Mouse (Mus musculus) neural tube, embryonic 10.5 days (tissue): ENCODE measurements around the gene Bud31.
A peak's percentile ranks its signal among the peaks of the same experiment; 100 is the strongest.
"Not testable (repeated sequence)": the region's sequence is repeated elsewhere in the genome, so short reads cannot be mapped to it uniquely, and the experiment has no call there.

Experiments
- DNase-seq: peaks from one replicate; pipeline ENCODE4 v3.0.0-alpha.2; 2017; ENCODE audit warnings: low spot score; ENCODE audit errors: extremely low spot score

Gene Bud31

DNA sequence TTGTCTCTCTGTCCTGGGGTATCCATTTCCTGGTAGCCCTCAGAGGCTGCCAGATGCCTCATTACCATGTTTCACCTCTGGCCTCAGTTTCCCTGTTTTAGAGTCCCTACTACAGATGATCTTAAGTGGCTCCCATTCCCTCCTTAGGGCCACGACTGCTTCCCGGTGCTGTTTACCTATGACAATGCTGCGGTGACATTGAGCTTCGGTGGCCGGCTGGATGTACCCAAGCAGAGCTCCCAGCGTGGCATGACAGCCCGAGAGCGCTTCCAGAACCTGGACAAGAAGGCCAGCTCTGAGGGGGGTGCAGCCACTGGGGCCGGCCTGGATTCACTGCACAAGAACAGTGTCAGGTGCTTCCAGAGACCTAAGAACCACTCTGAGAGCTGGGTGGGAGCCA, 13.6 kb upstream of the Bud31 start:
- no peak for DNase-seq

DNA sequence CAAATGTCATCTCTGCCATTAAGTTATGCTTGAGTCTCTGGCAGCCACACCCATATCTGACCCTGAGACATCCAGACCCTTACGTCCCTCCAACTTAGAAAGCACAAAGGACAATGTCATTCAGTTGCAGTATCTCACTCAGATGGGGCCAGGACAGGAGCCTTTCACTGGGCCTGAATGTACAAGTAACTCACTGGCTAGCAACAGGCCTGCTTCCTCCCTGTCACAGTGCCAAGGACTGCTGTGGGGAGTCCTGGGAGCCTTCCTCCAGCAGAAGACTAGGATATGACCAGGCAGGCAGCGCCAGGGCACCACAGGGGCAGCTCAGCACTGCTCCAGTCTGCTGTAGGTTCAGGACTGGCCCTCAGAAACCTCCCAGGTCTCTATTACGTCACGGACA, 11.0 kb upstream of the Bud31 start:
- DNase-seq: no peak

DNA sequence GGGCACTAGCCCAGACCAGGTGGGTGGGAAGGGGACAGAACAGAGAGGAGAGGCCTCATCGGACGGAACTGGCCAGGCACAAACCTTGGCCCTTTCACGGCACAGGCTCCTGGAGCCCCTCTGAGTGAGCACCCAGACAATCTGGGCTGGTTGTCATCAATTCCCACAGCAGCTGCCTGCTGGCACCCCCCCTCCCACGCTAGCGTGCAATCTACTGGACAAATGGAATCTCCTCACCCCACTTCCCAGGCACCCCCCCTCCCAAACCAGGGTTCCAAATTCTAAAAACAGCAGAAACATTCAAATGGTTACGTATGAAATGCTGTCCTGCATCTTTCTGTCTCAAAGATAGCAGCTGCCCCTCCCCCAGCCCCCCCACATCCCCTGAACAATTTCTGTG, 10.4 kb upstream of the Bud31 start:
- DNase-seq: not testable (repeated sequence)

DNA sequence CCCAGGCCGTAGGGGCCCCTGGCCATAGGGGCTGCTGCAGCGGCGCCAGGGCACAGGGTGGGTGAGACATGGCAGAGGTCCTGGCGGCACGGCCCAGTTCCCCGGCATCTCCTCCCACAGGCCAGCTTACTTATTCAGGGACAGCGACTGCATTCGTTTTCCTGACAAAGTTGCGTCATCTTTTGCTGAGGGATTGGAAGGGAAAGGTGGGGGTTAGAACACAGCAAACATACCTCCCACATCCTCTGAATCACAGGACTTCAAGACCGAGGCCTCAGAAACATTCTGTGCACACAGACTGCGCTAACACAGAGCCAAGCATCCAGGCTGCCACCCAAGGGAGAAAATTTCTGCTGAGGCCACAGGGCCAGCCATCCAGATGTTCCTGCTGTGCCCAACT, 10.0 kb upstream of the Bud31 start:
- no peak for DNase-seq

DNA sequence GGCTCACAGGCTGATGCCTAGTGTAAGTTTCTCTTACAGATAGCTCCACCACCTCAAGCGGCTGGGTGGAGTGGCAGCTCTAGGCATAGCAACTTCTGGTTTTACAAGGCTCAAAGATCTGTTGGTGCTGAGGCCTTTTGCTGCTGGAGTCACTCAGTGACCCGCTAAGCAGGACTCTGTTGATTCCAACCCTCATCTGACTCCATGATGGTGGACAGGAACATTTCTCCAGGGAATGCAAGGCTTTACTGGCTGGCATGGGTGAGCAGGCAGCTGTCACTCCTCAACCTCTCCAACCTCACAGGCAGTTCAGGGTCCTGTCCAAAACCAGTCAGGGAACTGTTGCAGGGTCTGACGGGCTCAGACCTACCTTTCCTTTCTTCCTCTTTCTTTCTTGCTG, 9.2 kb upstream of the Bud31 start:
- DNase-seq: no peak

DNA sequence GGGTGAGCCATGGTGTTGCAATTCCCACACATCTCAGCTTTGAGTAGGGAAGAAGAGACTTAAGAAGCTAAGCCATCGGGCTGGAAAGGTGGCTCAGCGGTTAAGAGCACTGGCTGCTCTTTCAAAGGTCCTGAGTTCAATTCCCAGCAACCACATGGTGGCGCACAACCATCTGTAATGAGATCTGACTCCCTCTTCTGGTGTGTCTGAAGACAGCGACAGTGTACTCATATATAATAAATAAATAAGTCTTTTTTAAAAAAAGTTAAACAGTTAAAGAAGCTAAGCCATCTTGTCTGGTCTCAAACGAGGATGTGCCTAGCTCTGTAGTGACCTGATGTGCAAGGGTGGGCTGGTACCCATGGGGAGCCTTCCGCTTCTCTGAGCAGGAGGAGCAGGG, 6.9 kb upstream of the Bud31 start:
- not testable (repeated sequence) for DNase-seq

DNA sequence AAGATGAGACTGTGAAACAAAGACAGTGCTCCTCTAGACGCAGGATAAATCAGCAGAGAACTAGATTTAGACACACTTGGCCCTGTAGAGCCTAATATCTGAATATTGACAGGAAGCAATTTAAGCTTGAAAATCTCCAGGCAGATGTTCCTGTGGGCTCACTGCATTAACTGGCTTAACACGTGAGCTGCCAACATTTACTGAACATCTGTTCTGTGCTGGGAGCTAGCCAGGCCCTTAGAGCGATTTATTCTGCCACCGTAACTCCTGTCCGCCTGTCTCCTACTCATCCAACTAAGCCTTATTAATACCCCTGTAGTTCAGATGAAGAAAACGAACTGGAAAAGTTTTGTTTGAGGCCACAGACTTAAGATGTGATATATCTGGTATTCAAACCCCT, 1.3 kb upstream of the Bud31 start:
- DNase-seq: no peak

DNA sequence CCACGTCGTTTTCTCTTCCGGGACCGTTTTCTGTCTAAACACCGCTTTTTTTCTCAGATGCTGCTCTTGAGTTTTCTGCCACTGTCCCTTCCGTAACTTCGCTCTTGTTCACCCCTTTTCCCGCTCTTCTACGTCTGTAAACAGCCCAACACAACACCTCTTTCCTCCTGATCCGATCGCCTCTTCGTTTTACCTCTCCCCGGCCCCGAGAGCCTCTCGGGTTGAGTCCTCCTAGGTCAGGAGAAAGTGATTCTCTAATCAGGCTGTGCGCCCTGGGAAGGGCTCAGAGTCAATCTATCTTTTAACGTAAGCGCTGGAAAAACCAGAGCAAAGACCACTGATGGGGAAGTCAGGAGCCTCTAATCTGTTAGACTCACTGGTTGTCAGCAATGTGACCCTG, 449 bp downstream of the Bud31 start:
- DNase-seq: peak; percentile 26

DNA sequence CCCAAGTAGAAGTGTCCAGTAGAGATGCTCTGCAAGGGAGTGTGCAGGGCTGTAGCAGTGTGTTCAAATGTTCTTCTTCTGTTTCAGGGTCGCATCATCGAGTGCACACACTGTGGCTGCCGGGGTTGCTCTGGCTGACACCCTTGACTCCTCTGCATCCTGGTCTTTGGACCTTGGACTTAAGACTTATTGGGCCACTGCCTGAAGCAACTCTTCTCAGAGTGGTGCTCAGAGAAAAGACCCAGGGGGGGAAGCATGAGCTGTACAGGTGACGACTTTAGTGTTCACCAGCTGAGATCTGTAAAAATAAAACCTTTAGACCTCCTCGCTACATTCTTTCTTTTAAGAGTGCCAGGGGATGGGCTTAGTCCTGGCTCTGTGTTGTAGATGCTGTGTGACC, 7.6 kb downstream of the Bud31 start:
- no peak for DNase-seq

DNA sequence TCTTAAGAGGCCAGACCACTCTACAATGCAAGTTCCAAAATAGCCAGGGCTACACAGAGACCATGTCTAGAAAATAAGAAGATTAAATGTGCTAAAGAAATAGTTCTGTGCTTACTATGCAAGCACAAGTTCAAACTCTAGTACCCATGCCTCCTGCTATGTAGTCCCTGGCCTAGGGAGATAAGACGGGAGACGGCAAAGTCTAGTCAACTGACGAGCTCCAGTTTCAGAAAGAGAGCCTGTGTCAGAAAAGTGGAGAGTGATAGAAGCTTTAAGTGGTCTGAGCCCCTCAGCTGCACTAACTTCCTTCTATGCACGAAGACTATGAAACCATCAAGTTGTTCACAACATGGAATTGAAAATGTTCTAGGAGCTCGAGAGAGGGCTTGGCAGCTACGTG, 9.1 kb downstream of the Bud31 start:
- no peak for DNase-seq

DNA sequence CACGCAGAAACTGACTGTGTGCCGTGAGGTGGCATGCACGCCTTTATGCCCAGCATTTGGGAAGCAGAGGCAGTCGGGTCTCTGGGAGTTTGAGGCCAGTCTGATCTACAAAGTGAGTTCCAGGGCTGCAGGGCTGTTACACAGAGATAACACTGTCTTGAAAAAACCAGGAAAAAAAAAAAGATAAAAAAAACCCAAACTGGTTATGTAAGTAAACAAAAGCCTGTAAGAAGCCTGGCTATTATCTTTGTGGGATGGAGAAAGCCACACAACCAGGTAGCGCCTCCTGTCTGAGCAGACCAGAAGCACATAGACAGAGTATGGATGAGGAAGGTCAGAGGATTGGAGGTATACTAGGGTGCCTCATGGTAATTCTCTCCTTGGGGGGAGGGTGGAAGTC, 12.5 kb downstream of the Bud31 start:
- no peak for DNase-seq

DNA sequence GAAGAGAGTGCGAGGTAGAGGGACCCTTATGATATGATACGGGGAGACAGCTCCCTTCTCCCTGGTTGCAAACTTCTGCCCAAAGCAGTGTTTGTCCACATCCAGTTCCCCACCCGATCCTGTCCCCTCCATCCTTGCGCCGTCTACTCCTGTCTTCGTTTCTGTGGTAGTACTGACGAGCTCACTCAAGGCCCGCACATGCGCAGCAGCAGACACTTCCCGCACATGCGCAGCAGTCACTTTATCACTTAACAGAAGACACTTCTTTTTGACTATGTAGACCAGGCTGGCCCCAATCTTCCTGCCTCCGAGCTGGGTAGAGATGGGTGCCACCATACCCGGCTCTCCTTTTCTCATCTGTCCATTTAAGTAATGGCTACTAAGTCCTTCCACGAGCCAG, 21.2 kb downstream of the Bud31 start:
- DNase-seq: no peak

DNA sequence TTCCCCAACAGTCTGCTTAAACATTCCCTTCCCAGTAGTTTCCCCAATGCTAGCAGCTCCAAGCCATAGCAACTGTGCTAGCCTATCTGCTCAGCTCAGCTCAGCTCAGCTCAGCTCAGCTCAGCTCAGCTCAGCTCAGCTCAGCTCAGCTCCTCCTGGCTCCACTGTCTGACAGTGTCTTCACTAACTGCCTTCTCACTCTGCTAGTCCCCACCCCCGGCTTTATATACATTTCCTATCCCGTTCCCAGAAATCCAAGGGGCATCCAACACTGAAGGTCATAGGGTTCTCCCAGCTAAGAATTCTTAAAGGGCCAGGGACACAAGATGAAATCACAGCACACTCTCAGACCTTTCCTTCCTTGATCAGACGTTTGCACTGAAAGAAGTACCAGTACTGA, 24.5 kb downstream of the Bud31 start:
- no peak for DNase-seq

DNA sequence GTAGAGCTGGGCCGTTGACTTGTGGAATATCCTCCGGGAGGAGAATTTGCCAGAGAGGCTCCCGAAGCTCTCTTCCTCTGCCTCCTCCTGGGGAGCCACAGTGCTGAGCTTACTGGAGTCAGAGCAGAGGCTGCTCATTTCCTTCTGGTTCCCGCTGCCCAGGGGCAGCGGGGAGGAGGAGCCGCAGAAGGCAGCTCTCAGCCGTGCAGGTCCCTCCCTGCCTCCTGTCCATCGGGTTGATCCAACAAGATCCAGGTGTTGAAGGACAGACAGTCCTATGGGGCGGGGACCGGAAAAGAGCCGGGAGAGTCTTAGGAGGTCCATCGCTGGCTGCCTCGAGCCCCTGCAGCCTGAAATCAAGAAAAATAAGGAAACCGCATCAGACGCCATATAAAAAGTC, 25.0 kb downstream of the Bud31 start:
- DNase-seq: no peak

DNA sequence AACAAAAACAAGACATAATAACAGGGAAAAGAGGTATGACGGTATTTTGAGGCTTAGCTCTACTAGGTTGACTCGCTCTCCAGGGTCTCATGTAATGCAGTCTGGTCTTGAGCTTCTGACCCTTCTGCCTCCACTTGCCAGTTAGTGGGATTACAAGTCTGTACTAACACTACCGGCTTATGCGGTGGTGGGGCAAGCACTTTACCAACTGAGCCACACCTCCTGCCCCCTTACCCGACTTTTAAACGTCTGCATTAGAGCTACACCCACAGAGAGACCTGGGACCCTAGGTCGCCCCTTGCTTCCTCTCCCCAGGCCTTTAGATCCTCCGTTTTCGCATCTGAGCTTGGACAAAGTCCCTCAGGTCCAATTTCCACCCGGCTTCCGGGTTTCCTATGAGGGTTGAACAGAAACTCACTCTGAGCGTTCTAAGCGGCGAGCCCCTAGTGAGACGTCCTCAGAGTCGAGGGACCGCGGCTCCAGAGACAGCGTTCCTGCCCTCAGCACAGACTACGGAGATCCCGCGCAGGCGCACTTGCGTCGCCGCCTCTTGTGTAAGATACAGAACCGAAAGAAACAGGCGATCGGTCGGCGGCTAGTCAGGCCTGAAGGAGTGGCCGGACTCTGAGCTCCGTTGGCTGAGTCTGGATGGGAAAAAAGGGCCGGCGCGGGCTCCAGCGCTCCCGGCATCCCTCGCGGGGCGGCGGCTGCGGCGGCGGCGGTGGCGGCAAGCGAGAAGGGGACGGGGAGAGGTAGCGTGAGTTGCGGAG, 26.6 kb downstream of the Bud31 start, which contains the start of the genes Ptcd1 and Cpsf4:
Gene Ptcd1 (minus strand): TSS at position 573 of the 770 bp plus-strand sequence.
Gene Cpsf4 (plus strand): TSS at position 678 of the 770 bp plus-strand sequence.
- DNase-seq: peak; percentile 100

DNA sequence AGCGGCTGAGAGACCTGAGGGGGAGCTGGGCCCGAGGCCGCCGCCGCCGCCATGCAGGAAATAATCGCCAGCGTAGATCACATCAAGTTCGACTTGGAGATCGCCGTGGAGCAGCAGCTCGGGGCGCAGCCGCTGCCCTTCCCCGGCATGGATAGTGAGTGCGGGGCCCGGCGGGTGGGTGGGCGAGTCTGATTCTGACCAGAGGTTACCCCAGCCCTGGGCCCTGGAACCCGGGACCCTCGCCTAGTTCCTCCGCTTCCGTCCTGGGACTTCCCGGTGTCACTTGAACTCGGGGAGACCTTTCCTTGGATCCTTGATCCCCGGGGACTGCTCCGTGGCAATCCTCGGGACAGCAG, 27.1 kb downstream of the Bud31 start:
- DNase-seq: no peak

DNA sequence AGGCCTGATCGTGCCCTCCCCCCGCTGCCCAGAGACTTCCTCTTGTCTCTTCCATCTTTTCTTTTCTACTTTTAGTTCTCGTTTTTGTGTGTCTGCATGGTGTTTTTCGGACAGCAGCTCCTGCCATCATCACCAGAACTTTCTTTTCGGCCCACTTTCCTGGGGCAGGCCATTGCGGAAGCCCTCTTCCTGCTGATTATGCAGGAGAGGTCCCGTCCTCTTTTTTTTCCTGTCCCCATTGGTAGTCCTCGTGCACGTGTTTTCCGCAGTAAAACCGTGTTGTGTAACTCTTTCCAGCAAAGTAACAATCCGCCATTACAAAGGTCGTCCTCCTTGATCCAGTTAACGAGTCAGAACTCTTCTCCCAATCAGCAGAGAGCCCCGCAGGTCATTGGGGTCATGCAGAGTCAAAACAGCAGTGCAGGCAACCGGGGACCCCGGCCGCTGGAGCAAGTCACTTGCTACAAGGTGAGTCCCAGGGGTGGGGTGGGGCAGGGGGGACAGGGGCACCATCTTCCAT, 38.4 kb downstream of the Bud31 start:
- DNase-seq: no peak

DNA sequence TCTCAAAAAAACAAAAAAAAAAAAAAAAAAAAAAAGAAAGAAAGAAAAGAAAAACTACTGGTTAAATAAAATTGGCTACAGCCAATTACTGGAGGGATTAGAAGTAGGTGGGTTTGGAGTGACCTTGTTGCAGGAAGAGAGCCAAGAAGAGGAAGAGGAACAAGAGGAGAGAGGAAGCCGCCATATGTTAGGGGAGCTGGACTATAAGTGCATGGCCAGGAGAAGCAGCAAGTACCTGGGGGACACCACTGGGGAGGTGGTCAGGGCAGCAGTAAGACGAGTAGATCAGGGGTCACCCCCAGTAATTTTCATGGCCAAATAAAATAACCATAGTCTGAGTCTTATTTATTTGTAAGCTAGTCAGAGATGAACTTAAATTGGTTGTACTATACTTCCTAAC, 45.1 kb downstream of the Bud31 start:
- no peak for DNase-seq

DNA sequence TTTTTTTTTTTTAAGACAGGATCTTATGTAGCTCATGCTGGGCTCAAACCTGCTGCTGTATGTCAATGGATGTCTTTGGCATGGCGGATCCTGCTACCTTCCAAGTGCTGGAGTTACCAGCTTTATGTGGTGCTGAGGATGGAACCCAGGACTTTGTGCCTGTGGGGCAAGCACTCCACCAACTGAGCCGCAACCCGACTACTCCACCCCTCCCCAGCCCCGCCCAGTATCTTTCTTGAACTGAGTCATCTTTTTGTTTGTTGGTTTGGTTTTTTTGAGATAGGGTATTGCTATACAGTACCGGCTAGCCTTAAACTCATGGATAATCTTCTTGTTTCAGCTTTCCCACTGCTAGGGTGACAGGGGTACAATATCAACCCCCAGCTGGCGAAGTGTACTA, 49.3 kb downstream of the Bud31 start:
- DNase-seq: no peak

DNA sequence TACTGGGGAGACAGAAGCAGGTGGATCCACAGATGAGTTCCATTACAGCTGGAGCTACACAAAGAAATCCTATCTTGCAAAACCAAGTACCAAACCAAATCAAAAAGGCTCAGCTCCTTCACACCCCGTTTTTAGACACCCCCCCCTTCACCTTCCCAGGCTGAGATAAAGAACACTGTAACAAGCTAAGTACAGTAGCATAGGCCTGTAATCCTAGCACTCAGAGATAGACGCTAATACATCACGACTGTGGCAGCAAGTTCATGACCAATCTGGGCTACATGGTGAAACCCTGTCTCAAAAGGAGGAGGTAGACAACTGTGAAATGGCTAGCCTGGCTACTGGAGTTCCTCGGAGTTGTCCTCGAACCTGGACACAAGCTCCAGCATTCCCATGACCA, 50.2 kb downstream of the Bud31 start:
- no peak for DNase-seq

DNA sequence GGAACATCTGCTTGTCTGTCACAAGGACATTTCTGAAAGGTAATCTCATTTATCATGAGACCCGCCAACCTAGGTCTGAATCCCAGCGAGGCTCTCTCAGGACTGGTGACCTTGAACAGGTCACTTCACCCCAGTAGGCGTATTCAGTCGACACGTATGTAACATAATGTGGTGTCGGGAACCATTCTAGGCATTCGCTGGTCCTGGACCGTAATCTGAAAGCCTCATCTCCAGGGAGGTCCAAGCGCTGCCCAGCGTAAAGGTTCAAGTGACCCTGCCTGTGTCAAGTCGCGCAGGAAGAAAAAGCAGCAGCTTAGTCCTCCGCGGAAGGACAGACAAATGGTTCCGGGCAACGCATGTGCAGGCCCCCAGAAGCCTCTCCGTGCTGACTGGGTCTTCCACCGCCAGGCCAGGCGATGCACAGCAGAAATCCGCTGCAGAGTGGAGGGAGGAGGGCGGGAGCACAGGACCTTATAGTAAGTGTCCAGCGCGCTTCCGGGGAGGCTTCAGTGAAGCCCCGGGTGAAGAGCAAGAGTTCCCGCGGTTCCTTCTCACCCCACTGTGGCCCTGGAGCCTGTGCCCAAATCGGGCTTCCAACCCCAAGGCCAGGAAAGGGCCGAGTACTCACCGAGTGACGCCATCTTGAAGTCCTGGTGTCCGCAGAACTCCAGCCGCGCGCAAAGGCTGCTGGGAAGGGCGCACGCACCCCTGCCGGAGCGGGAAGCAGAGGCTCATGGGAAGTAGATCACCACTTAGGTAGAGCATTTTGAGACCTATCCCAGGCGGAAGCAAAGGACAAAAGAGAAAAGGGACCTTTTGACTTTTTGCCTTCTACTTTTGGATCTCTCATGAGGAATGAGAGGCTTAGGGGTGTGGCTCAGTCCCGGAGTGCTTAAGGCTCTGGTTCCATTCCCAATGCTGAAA, 51.0 kb downstream of the Bud31 start:
- peak; percentile 92 for DNase-seq

DNA sequence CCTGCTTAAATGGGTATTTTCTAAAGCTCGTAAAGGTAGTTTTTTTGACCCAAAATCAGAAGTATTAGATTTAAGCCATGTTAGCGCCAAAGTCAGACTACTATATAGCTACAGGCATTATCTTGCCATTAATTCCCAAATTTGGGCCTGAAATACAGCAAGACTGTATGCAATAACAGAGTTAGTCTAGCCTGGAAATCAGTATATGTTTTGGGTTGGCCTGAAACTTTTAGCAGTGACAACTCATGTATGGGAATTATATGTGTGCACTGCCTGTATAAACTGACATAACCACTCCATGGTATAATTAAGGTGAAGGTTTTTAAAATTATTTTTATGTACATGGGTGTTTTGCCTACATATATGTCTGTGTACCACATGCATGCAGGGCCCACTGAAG, 51.8 kb downstream of the Bud31 start, which contains the start of gene Atp5j2:
Gene Atp5j2 (minus strand): TSS at position 101 of the 400 bp plus-strand sequence.
- DNase-seq: no peak
